Mouse (Mus musculus) kidney, adult 8-10 months (tissue): ENCODE data around the gene Uck1.

Source experiments
- DNase-seq, 2 experiments: peaks; one replicate each; pipeline ENCODE4 v3.0.0; 2022

Gene Uck1

DNA sequence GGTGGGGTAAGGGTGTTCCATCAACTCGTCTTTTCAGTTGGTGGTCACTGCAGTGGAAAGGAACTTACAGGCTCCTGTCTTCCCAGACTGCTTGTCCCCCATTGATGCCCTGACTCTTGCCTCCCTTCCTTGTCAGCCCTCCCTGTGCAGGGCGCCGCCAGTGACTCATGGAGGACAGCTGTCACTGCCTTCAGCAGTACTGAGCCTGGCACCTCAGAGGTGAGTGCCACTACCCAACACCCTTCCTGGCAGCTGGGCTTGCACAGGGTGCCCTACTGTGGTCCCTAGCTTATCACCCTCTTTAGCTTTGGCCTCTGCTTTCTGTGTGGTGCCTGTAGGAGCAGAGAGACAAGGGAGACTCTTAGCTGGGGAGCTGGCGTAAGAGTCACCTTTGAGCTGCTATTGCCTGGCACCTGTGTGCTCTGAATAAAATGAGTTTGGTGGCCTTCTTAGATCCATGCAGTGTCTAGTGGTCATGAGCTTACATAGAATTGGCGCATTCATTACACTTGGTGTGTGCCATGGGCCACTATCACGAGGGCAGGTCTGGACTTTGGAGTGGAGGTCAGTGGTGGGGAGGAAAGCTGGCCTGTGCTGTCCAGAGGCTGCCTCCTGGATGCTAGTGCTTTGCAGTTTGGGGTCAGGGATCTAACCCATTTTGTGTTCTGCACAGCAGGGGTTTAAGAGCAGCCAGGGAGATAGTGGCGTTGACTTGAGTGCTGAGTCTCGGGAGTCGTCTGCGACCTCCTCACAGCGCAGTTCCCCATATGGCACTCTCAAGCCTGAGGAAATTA is 41.2 kb downstream of the Uck1 start:
- DNase-seq = peak; percentile 83 to 85

DNA sequence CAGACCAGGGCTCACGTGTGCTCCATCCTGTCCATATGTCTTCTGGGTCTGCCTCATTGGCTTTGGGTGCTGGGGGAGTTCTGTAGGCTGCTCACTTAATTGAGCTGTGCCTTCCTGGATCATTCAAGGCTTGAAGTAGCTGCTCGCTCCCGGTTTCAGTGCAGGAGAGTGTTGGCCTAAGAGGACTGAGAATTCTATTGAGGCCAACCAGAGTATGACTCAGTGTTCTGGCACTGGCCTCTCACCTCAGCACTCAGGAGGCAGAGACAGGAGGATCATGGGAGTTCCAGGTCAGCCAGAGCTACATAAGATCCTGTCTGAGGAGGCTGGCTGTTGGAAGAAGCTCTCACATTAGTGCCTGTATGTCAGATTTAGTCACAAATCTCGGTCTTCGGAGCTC is 41.8 kb downstream of the Uck1 start:
- DNase-seq = no peak

DNA sequence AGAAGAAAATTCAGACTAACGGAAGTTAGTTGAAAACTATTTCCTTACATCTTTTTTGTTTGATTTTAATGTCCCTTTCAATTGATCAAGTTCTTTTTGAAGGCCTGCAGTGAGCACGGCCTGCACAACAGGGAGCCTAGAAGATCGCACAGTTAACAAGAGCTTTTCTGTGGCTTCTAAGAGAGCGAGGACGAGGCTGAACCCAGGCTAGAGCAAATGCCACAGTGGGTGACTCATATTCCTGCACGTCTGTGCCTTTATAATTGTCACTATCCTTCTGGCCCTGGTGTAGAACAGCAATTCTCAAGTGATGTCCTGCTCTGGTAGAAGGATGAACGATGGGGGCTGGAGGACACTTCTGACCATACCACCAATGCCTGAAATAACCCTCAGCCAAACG is 42.3 kb downstream of the Uck1 start:
- DNase-seq = no peak

DNA sequence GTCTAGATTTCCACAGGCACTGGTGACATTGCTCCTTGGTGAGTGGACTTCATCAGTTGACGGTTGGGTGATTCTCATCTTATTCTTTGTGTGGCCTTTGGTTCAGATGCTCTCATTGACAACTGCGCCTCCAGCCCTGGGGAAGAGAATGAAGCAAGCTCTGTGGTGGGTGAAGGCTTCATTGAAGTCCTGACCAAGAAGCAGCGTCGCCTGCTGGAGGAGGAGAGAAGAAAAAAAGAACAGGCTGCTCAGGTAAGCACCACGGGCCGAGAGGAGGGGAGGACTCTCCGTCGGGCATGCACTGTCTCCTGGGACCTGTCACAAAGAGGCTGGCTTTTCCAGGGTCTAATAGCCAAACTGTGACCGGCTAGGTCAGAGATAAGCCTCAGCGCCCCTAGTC is 43.5 kb downstream of the Uck1 start:
- no peak for DNase-seq

DNA sequence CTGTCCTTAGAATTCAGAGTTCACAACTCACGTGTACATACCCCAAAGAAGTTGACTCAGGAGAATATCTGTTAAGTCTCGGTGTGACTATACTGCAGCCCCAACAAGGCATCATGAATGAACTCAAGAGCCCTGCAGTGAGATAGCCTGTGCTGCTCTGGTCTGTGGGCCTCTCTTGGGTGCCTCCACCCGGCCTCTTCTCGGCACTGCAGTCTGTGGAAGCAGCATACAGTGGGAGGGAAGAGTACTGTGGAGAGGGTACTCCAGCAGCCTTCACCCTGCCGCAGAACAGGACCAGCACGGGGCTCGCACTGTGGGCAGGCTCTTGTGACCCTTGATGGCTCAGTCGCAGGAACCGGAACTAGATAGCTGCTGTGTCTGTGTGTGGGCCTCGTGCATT is 44.4 kb downstream of the Uck1 start:
- no peak for DNase-seq

DNA sequence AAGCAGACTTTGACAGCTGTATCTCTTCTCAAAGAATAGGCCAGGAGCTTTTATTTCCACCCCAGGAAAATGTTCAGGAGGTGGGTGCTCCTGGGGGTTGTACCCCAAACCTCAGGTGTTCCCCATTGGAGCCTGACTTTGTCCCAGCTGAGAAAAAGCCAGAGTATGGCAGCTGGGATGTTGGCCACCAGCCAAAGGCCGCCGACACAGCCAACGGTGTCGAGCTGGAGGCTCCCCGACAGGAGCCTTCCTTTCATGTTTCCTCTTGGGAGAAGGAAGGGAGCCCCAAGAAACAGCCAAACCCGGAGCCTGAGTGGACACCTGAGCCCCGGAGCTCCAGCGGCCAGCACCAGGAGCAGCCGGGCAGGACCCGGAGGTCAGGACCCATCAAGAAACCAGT is 47.0 kb downstream of the Uck1 start:
- no peak for DNase-seq

DNA sequence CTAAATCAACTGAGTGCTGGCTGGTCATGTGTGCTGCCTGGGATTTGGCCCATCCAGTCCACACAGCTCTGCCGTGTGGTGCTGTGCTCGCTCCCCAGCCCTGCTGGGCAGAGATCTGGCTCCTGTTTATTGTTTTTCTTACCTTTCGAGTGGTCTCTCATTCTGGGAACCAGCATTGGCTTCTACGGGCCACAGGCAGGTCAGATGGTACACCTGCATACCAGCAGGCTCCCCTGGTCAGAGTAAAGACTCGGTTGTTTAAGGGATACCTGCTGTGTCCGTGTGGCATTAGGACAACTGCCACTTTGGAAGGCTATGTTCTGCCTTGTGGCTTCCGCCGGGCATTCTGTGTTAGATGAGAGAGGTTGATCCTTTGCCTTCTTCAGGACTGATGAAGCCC is 48.3 kb downstream of the Uck1 start:
- DNase-seq = no peak

DNA sequence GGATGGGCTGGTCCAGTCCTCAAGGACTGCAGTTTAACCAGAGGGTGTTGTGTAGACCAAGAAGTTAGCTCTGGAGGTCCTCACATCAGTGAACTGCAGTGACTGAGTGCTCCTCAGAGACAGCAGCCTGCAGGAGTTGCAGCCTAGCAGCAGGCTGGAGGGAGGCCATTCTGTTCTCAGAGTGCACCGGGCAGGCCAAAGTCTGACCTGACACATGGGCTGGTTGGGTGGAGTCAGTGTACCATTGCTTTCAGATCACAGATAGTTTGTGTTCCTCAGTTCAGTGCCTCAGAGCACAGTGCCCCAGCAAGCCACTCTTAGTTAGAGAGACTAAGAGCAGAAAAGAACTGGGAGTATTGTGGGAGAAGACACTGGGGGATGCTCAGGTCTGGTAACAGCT is 52.3 kb downstream of the Uck1 start:
- DNase-seq = peak; percentile 46 to 68
